Mouse (Mus musculus): ENCODE results near the gene Myo15b.
A peak's percentile ranks its signal among the peaks of the same experiment; 100 is the strongest.
"Not testable (repeated sequence)": the region's sequence is repeated elsewhere in the genome, so short reads cannot be mapped to it uniquely, and the experiment has no call there.

Gene Myo15b

DNA sequence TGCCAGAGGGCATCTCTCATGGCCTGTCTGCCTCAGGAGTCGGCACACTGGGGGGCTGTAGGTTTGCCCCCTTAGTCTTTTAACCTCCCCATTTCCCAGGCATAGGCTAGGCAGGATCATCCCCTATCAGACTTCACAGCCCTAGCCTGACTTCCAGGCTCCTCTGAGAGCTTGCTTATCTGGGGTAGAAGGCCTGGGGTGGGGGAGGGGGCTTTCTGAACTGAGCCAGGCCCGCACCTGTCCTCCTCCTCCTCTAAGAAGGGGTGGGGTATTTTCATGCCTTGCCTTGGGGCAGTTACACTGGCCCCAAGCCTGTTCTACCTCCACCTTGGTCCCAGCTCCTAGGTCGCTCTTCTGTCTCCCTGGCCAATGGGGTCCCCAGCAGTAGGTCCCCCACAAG is 26.7 kb upstream of the Myo15b start:
- no peak for DNase-seq

DNA sequence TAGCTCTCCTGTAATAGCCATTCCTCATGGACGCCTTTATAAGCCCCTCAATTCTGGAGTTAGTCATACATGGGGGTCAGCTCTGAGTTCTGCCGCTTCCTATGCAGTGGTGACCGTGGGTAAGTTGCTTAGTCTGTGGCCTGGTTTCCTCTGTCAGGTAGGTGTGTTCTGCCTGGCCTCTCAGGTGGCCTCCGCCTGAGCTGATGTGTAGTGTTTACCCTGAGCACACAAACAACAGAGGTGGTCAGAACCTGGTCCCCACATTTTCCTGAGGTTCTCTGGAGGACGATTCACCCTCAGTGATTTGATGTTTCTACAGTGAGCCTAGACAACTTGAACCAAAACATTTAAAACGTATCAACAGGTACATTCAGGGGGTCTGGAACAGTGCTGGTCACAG is 26.1 kb upstream of the Myo15b start:
- no peak for DNase-seq

GRCm38 (mm10) chr11:115832523-115832922 is 25.7 kb upstream of the Myo15b start:
- DNase-seq = peak; percentile 83

DNA sequence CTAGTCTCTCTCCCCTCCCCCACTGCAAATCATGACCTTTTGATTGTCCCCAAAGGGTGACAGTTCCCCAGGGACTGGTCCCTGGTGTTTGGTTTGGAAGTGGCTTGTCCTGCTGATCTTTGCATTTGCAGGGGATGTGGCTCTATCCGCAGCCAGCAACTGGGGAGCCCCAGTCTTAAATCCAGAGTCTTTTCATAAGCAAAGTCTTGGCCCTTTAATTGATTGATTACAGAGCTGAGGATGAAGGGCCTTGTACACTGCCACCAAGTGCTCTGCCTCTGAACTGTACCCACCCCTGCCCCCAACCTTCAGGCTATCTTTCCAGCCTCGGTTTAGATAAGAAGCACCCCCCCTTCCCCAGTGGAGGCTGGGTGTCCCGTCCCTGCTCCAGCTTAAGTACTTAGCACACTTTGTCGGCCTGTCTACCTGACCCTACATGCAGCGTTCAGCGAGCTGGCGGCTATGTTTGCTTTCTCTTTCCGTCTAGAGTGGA is 25.1 kb upstream of the Myo15b start:
- peak; percentile 70 for DNase-seq

DNA sequence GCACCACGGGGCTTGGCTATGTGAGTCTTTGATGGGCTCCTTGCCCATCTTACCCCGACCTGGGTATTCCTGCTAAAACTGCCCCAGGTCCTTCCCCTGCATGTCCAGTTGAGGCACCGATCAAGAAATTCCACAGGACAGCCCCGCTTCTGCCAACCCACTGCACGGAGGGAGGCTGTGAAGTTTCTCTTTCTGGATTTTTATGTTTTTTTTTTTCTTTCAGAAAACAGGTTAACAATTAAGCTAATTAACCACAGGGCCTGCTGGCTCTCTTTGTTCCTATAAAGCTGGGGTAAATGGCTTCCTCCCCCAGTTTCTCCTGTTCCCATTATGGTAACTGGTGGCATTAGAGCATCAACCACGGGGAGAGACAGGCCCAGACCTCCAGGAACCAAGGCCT is 24.2 kb upstream of the Myo15b start:
- DNase-seq = no peak

DNA sequence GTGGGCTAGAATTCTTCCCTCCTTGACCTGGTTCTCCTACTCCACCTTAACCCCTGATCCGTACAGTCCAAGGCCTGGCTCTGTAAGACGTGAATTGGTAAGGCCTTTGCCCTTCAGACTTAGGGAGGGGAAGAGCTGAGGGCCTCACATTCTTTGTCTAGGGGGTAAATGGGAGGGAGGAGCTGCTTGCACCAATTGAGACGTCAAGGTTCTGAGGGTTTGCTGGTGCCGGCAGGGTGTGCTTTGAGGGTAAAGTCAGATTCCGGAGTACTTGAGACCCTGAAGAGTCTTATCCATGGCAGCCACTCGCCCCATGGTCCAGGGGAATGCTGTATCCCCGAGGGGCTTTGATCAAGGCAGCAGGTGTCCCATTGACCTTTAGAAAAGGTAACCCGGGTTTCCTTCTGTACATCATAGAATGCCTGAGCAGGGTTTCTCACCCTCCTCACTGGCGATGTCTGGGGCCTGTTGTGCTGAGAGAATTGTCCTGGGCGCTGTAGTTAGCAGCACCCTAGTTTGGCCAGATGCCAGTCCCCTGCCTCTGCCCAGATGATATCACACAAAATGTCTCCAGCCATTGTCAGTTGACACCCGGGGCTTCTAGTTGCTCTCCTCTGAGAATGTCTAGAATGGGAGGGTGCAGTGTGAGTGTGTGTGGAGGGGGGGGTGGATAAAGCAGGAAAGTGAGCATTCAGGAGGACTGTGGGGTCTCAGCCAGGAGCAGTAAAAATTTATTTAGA is 21.4 kb upstream of the Myo15b start:
- peak; percentile 56 for DNase-seq

DNA sequence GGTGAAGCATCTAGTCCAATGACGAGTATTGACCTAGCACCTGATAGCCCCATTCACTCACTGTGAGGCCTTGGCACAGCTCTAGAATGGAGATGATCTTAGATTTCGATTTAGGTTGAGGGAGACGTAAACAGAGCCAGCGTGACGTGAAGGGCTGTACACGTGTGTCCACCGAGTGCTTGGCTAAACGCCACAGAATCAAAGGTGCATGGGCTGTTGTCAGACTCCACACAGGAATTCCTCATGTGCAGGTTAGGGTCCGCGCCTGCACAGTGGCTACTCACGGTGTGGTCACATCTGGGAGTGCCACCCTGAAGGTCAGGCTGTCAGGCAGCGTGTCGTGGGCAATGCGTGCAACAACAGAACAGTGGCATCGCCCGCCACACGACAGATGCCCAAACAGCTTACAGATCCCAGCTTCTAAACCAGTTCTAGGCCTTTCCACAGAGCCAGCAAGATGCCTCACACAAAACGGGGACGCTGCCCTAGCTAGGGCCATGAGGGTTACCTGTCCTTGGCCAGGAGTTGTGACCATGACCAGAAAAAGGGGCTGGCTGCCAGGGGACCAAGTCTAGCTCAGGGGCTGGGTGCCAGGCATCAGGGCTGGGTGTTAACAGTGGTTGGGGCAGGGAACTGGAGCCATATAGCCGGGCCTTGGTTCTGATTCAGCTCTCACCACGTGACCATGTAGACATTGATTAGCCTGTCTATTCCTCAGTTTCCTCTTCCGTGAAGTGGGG is 20.4 kb upstream of the Myo15b start:
- DNase-seq = no peak

DNA sequence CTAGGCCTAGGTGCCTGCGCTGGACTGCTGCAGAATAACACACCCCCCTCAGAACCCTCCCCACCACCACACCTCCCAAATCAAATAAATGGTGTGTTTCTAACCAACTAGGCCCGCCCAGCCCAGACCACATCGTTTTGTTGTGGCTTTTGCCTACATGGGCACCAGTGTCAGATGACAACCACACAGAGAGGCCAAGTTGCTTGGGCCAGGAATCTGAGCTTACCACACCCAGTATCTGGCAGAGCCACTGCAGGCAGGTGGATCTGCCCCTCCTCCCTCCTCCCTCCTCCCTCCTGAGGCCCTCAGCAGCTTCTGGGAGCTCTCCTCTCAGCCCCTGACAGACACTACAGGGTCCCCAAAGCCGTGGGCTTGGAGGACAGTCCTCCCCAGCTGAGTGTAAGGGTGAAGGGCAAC is 19.3 kb upstream of the Myo15b start:
- peak; percentile 46 for DNase-seq

GRCm38 (mm10) chr11:115839732-115840131 is 18.5 kb upstream of the Myo15b start:
- no peak for DNase-seq

DNA sequence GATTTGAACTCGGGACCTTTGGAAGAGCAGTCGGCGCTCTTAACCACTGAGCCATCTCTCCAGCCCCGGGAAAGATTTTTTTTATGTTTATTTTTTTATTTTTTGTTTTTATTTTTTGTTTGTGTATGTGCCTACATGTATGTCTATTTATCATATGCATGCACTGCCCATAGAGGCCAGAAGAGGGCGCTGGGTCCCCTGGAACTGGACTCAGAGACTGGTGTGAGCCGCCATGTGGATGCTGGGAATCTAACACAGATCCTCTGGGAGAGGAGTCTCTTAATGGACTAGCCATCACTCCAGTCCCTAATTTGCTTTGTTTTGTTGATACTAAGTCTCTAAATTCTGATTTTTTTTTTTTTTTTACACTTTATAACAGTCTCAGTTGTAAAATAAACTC is 17.2 kb upstream of the Myo15b start:
- no peak for DNase-seq

DNA sequence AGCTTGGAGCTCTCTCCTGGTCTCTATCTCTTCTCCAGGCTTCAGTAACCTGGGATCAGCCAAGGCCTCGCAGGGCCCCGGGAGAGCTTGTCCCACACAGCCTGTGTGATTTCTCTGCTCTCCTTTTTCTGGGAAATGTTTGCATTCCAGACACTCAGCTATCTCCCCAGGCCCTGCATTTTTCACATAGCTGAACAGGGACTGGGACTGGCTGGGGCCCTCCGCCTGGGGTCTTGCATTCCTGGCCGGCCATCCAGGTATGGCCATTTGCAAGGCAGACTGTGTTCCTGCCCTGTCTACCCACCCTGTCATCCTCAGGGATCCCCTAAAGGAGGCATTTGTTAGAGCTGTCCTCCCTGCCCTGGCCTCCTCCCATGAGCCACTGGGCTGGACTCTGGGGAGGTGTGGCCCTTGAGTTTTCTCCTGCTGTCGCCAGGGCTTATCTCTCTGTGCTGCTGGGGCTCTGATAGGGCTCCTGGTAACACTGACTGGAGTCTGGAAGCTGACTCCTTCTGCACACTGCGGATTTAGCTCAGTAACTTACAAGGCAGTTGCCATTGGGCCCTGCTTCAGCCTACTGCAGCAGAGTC is 16.1 kb upstream of the Myo15b start:
- DNase-seq = peak; percentile 55

GRCm38 (mm10) chr11:115843141-115843890 is 14.9 kb upstream of the Myo15b start:
- DNase-seq = no peak

DNA sequence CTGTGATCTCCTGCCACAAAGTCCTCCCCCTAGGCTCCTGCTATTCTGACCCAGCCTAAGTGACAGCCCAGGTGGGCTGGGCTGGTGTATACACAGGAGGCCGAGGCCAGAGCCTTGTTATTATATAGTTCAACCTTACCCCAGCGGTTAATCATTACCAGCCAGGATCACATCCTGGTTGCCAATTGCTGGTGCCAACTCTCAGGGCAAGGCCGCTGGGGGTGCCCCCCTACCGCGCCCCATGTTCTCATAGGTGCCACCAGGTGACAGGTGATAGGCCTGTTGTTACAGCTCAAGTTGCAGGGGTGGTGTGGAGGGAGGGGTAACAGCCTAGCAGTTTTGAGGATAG is 14.3 kb upstream of the Myo15b start:
- peak; percentile 40 for DNase-seq

GRCm38 (mm10) chr11:115844240-115844639 is 14.0 kb upstream of the Myo15b start:
- no peak for DNase-seq

GRCm38 (mm10) chr11:115845819-115846218 is 12.4 kb upstream of the Myo15b start:
- DNase-seq = no peak

DNA sequence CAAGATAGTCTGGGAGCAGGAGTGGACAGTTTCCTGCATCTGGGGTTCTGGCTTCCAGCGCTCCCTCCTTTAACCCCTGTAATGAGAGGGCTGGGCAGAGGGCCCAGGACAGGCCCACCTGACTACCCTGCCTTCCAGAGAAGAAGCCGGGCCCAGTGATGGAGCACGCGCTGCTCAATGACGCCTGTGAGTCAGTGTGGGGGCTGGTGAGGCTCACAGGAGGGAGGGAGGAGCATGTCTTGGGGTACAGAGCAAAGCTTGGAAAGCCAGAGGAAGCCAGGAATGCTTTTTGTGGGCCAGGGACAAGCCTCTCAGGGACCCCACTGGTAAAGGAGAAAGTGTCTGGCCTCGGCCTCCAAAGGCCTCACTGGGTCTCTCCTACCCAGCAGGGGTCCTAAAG is 3.5 kb upstream of the Myo15b start:
- DNase-seq = no peak

- not testable (repeated sequence) for DNase-seq
Observed at GRCm38 (mm10) chr11:115857146-115857545, 1.1 kb upstream of the Myo15b start.

- no peak for DNase-seq
Observed at GRCm38 (mm10) chr11:115857936-115858335, 270 bp upstream of the Myo15b start.

- DNase-seq = peak; percentile 93
Observed at GRCm38 (mm10) chr11:115859143-115859945, 1.1 kb downstream of the Myo15b start.

GRCm38 (mm10) chr11:115863895-115864294 is 5.7 kb downstream of the Myo15b start:
- no peak for DNase-seq

GRCm38 (mm10) chr11:115869393-115869792 is 11.2 kb downstream of the Myo15b start:
- peak; percentile 48 for DNase-seq

GRCm38 (mm10) chr11:115872437-115872836 is 14.2 kb downstream of the Myo15b start:
- DNase-seq = no peak
